Mouse (Mus musculus) liver, adult 2 months (tissue): ENCODE data around the gene 2310022A10Rik. TPM values are rescaled to one million over a fixed set of nuclear protein-coding genes. Genes with fewer than 3 reads are reported as not detected.

Experiments used
- DNase-seq: peaks from one replicate; pipeline ENCODE4 v3.0.0-alpha.2; 2011; ENCODE audit warnings: low read depth, low spot score; ENCODE audit errors: extremely low read depth
- H3K27ac ChIP-seq: fragments of 200-500 bp; replicated peaks from 2 replicates; pipeline ENCODE4 v1.5.1; 2012; ENCODE audit warnings: low read depth, mild to moderate bottlenecking, control low read depth, inconsistent platforms, low read length; ENCODE audit not compliant: insufficient read depth
- H3K27me3 ChIP-seq: fragments of 200-500 bp; 2 replicates; pipeline ENCODE4 v1.6.1; 2012; ENCODE audit warnings: mild to moderate bottlenecking, moderate library complexity, low read length, inconsistent platforms; ENCODE audit not compliant: control insufficient read depth, insufficient read depth
- H3K36me3 ChIP-seq: fragments of 200-500 bp; 2 replicates; pipeline ENCODE4 v1.6.1; 2012; ENCODE audit warnings: low read length, inconsistent platforms; ENCODE audit not compliant: control insufficient read depth, insufficient read depth
- H3K4me1 ChIP-seq: fragments of 200-500 bp; 2 replicates; pipeline ENCODE4 v1.6.1; 2011; ENCODE audit warnings: low read length; ENCODE audit not compliant: control insufficient read depth, insufficient read depth
- H3K4me3 ChIP-seq: fragments of 200-500 bp; 2 replicates; pipeline ENCODE4 v1.5.1; 2011; ENCODE audit warnings: low read depth, mild to moderate bottlenecking, control low read depth, low read length, moderate library complexity; ENCODE audit not compliant: insufficient read depth
- H3K79me2 ChIP-seq: fragments of 200-500 bp; 2 replicates; pipeline ENCODE4 v1.6.1; 2012; ENCODE audit warnings: inconsistent platforms, mild to moderate bottlenecking, low read length, moderate library complexity; ENCODE audit not compliant: control insufficient read depth, insufficient read depth
- H3K9ac ChIP-seq: fragments of 200-500 bp; 2 replicates; pipeline ENCODE4 v1.6.1; 2012; ENCODE audit warnings: low read depth, mild to moderate bottlenecking, control low read depth, inconsistent platforms, low read length
- CTCF ChIP-seq: fragments of 200-500 bp; IDR thresholded peaks from 2 replicates; pipeline ENCODE4 v1.5.1; 2011; ENCODE audit warnings: low read depth, low read length, control low read depth
- POLR2A ChIP-seq: fragments of 200-500 bp; IDR thresholded peaks from 2 replicates; pipeline ENCODE4 v1.6.1; 2011; ENCODE audit warnings: low read length, control low read depth; ENCODE audit not compliant: insufficient read depth; ENCODE audit errors: extremely low read depth
- WGBS: fragments of 180-500 bp; shearing (Covaris S2); methylation state at CpG from one replicate; pipeline ENCODE4 v1.1.7; 2018; 5-methylcytosine and 5-hydroxymethylcytosine counted together
- polyA plus RNA-seq: library from polyadenylated mRNA; depleted of rRNA; stranded (reverse); fragments of >200 nt; gene quantifications from 2 replicates; pipeline ENCODE4 v1.2.3, GENCODE M21; 2012
- total RNA-seq: library from RNA; depleted of rRNA; stranded (reverse); fragments of >200 nt; gene quantifications from 2 replicates; pipeline ENCODE4 v1.2.3, GENCODE M21; 2014

The 2310022A10Rik gene
- total and polyA plus RNA-seq, 2 experiments = 1.2 to 8.5 TPM

DNA sequence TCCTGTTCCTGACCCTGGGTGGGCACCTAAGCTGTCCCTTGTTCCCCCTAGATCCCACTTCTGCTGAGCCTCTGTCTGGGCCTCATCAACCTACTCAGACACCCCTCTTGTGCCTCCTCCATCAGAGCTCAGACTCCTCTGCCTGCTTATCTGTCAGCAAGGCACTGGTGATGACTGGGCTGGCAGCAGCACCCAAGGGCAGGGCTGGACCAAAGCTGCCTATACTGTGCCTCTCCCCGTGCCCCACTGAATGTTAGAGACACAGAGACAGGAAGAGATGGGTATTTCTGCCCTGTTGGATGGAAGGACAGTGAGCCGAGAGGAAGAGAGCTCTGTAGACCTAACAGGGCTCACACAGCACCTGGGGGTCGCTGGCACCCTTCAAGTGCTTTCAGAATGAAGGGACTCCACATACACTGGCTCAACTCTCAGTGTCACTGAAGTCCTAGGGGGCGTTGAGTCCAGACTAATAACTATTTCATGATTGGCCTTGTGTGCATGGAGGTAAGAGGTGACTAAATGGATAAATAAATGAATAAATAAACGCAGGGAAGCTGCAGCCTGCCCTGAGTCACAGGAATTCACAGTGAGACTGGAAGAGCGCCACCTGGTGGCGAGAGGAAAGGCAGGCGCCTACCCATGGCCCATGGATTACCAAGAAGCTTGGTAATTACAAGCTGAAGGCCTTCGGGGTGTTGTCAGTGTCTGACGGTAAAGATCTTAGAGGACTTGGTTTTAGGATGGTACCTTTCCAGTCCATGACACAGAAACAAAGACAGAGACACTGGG, 26.8 kb upstream of the 2310022A10Rik start:
- no peak overlapping the region for H3K4me3 ChIP-seq
- H3K79me2 ChIP-seq = no peaks in the 10 kb centered on the region
- no peaks in the 10 kb centered on the region for H3K36me3 ChIP-seq
- H3K27me3 ChIP-seq = no peaks in the 10 kb centered on the region
- H3K4me1 ChIP-seq = no peaks in the 10 kb centered on the region
- no peak overlapping the region for H3K27ac ChIP-seq
- WGBS = 20% methylated on average over 10 of the region's 10 CpGs
- TF ChIP-seq POLR2A = no peak
- peak; percentile 95 for TF ChIP-seq CTCF
- no peak overlapping the region for H3K9ac ChIP-seq
- DNase-seq = peak; percentile 46

DNA sequence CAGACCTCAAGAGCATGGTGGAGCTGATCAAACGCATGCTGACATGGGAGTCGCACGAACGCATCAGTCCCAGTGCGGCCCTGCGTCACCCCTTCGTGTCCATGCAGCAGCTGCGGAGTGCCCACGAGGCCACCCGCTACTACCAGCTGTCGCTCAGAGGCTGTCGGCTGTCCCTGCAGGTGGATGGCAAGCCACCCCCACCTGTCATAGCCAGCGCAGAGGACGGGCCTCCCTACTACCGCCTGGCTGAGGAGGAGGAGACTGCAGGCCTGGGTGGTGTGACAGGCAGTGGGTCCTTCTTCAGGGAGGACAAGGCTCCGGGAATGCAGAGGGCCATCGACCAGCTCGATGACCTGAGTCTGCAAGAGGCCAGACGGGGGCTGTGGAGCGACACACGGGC, 24.0 kb upstream of the 2310022A10Rik start:
- Histone ChIP-seq H3K4me1 (no peaks in the 10 kb centered on the region), H3K79me2 (no peaks in the 10 kb centered on the region), H3K4me3 (no peak overlapping the region), H3K27ac (no peak overlapping the region), H3K36me3 (no peaks in the 10 kb centered on the region), H3K9ac (no peak overlapping the region), H3K27me3 (no peaks in the 10 kb centered on the region)
- no peak for TF ChIP-seq POLR2A
- no peak for TF ChIP-seq CTCF
- no peak for DNase-seq
- WGBS = 88% methylated on average over 21 of the region's 21 CpGs

DNA sequence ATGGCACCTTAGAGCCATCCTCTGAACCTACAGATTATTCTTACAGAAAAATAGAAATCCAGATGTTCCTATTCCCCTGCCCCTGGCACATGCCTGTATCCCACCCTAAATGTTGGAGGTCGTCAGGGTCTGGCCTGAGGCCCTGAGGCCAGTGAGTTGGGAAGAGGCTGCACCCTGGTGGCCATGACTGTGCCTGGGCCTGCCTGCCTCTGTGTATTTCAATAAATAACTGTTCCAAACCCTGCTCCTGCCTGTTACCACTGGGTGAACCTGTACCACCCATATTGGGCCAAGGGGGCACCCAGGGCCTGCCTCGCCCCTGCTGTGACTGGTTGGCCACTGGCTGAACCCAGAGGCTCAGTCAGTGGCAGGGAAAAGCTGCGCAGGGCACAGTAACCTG, 22.1 kb upstream of the 2310022A10Rik start:
- Histone ChIP-seq H3K79me2 (no peaks in the 10 kb centered on the region), H3K4me1 (no peaks in the 10 kb centered on the region), H3K36me3 (no peaks in the 10 kb centered on the region), H3K9ac (no peak overlapping the region), H3K27ac (no peak overlapping the region), H3K4me3 (no peak overlapping the region), H3K27me3 (no peaks in the 10 kb centered on the region)
- 93% methylated on average over 3 of the region's 3 CpGs for WGBS
- TF ChIP-seq POLR2A = no peak
- 0 out of 2 replicates have a peak, but pooled peaks have one; percentile 23 for TF ChIP-seq CTCF
- DNase-seq = no peak

DNA sequence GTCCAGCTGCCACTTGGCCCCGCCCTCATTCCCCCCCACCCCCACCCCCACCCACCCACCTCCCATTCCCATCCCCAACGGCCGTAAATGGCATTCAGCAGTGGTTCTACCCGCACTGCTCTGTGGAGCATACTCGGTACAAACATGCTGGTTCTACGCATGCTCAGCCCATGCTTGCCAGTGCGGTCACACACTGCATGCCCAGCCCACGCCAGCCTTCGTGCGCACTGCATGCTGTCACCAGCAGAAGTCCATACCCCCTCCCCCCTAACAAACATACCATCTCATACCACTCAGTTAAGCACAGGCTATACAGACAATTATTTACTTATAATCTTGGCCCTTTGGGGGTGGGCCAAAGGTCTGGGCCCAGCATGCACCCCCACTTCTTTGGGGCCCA, 21.3 kb upstream of the 2310022A10Rik start:
- no peaks in the 10 kb centered on the region for H3K79me2 ChIP-seq
- no peak for DNase-seq
- H3K9ac ChIP-seq = no peak overlapping the region
- H3K36me3 ChIP-seq = no peaks in the 10 kb centered on the region
- H3K27ac ChIP-seq = no peak overlapping the region
- no peak for TF ChIP-seq POLR2A
- WGBS = 93% methylated on average over 10 of the region's 10 CpGs
- no peak overlapping the region for H3K4me3 ChIP-seq
- H3K27me3 ChIP-seq = no peaks in the 10 kb centered on the region
- no peaks in the 10 kb centered on the region for H3K4me1 ChIP-seq

DNA sequence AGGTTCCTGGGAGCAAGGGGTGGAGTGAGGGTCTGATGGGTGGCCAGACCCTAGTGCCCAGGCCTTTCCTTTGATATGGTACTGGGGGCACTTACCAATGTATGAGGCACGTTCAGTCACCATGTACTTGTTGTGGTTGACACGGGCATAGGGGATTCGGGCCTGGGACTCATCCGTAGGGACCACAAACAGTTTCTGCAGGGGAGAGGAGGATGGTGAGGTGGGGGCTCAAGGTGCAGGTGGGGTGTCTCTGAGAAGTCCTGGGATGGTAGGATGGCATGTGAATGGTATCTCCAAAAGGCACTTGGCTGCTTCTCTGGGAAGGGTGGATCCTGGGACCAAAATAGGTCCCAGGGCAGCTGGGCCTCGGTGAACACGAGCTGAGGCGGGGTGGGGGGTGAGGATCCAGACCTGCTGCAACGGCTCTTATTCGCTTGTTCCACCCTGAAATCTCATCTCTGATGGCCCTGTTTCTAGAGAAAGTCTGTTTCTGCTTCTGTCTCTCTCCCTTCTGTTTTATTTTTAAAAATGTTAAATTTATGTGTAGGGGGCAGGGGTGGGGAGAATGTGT, 20.5 kb upstream of the 2310022A10Rik start:
- H3K27ac ChIP-seq = no peak overlapping the region
- no peak overlapping the region for H3K9ac ChIP-seq
- no peaks in the 10 kb centered on the region for H3K4me1 ChIP-seq
- H3K79me2 ChIP-seq = no peaks in the 10 kb centered on the region
- WGBS = 93% methylated on average over 9 of the region's 9 CpGs
- H3K36me3 ChIP-seq = no peaks in the 10 kb centered on the region
- TF ChIP-seq POLR2A = no peak
- no peak for TF ChIP-seq CTCF
- no peak overlapping the region for H3K4me3 ChIP-seq
- no peaks in the 10 kb centered on the region for H3K27me3 ChIP-seq
- DNase-seq = no peak

DNA sequence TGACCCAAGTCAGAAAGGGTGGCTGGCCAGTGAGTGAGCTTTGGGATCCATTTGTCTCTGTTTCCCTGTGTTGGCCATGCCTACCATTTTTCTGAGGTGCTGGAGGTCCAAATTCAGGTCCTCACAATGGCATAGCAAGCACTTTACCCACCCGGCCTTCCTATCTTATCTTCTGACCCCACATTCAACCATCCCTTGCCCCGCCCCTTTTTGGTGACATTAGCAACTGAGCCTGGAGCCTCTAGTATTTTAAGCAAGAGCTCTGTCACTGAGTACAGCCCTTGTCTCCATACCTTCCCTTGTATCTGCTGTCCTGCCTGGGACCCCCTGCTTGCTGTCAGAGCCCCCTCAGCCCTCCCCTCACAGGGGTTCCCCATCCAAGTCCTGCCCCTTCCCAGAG, 17.6 kb upstream of the 2310022A10Rik start:
- no peaks in the 10 kb centered on the region for H3K79me2 ChIP-seq
- no peak overlapping the region for H3K9ac ChIP-seq
- TF ChIP-seq CTCF (no peak), POLR2A (no peak)
- H3K36me3 ChIP-seq = no peaks in the 10 kb centered on the region
- H3K4me3 ChIP-seq = no peak overlapping the region
- no peak overlapping the region for H3K27ac ChIP-seq
- H3K4me1 ChIP-seq = no peaks in the 10 kb centered on the region
- 90% methylated on average over 2 of the region's 2 CpGs for WGBS
- DNase-seq = no peak
- no peaks in the 10 kb centered on the region for H3K27me3 ChIP-seq
